Mouse (Mus musculus) heart, postnatal 25 days (tissue): ENCODE measurements around the gene Cmtm5. TPM values are rescaled to one million over a fixed set of nuclear protein-coding genes. Genes with fewer than 3 reads are reported as not detected.
A peak's percentile ranks its signal among the peaks of the same experiment; 100 is the strongest.
"Not testable (repeated sequence)": the region's sequence is repeated elsewhere in the genome, so short reads cannot be mapped to it uniquely, and the experiment has no call there.

Experiments
- DNase-seq: peaks from one replicate; pipeline ENCODE4 v3.0.0; 2022; ENCODE audit warnings: low spot score
- intact Hi-C: fragments of 180-260 bp; cut with DNase I; formaldehyde crosslinking; loops from one replicate; pipeline ENCODE4 v1.15.1; 2025
- microRNA-seq: library from miRNA; unstranded; fragments of <30 nt; microRNA quantifications from one replicate; pipeline ENCODE4 v1.2.0, GENCODE M21; 2022
- total RNA-seq, 2 experiments: library from RNA; stranded (reverse); gene quantifications; 2 replicates each; pipeline ENCODE4 v1.2.3; 2021

Cmtm5 gene
- total RNA-seq, 2 experiments from 2014 or later: 0.29 to 0.36 TPM

- DNase-seq, intact Hi-C loops: not testable (repeated sequence)
Measured at GRCm38 (mm10) chr14:54988350-54988874, 52.4 kb downstream of the Cmtm5 start.

Small RNAs within 50 kb of the gene (microRNA-seq; reads per million reads assigned to microRNA genes)
- 5,176 reads per million, percentile 92 among the genes with 10 or more reads in this experiment for gene Mir208a
- 279 reads per million, percentile 69 among the genes with 10 or more reads in this experiment for gene Mir208b

Other genes with a start within 250 kb of the Cmtm5 start
- gene Acin1, start 249.3 kb upstream of the Cmtm5 start, total RNA-seq: 10 to 100 TPM; 78.7 to 80.9 TPM
- gene Gm29776, start 237.4 kb upstream of the Cmtm5 start, total RNA-seq: not detected
- gene Cebpe, start 224.1 kb upstream of the Cmtm5 start, total RNA-seq: not detected
- 1 to 10 TPM; 2.4 to 2.8 TPM for gene Slc7a8, start 154.3 kb upstream of the Cmtm5 start, total RNA-seq
- gene Rnf212b, start 122.1 kb upstream of the Cmtm5 start, total RNA-seq: not detected
- 1 to 10 TPM; 4.7 to 7.3 TPM for gene Homez, start 65.3 kb upstream of the Cmtm5 start, total RNA-seq
- gene Ppp1r3e, start 58.7 kb upstream of the Cmtm5 start, total RNA-seq: 1 to 10 TPM; 3.0 to 3.6 TPM
- gene Bcl2l2, start 52.9 kb upstream of the Cmtm5 start, total RNA-seq: 10 to 100 TPM; 39.7 to 40.3 TPM
- gene Gm20521, start 52.8 kb upstream of the Cmtm5 start, total RNA-seq: 1 to 10 TPM; 4.5 to 6.8 TPM
- gene Pabpn1, start 43.8 kb upstream of the Cmtm5 start, total RNA-seq: 10 to 100 TPM; 50.7 to 55.6 TPM
- 1 to 10 TPM; 2.7 to 3.1 TPM for gene Slc22a17, start 23.1 kb upstream of the Cmtm5 start, total RNA-seq
- gene Efs, start 10.1 kb upstream of the Cmtm5 start, total RNA-seq: 1 to 10 TPM; 2.8 to 3.0 TPM
- gene Il25, start 3.6 kb upstream of the Cmtm5 start, total RNA-seq: not detected
- gene Myh6, start 30.7 kb downstream of the Cmtm5 start, total RNA-seq: over 10,000 TPM; 23,221 to 24,394 TPM
- not detected for gene Gm17428, start 40.7 kb downstream of the Cmtm5 start, total RNA-seq
- gene Myh7, start 58.4 kb downstream of the Cmtm5 start, total RNA-seq: 1,000 to 10,000 TPM; 2,164 to 2,361 TPM
- 10 to 100 TPM; 26.0 to 27.0 TPM for gene Ngdn, start 79.2 kb downstream of the Cmtm5 start, total RNA-seq
- gene Zfhx2, start 156.1 kb downstream of the Cmtm5 start, total RNA-seq: 1 to 10 TPM; 2.9 to 3.6 TPM
- 10 to 100 TPM; 12.3 to 13.2 TPM for gene Thtpa, start 158.5 kb downstream of the Cmtm5 start, total RNA-seq
- 1 to 10 TPM; 4.4 to 4.6 TPM for gene Ap1g2, start 170.3 kb downstream of the Cmtm5 start, total RNA-seq
- gene Jph4, start 180.7 kb downstream of the Cmtm5 start, total RNA-seq: not detected